8 mouse cellular contexts compared by ENCODE assay signal in genomic region chr3:104713836-104714631, GRCm38 (mm10).
DNase-seq lines count a peak whose midpoint lies in the region; ATAC-seq and TF ChIP-seq lines count a peak whose summit lies in the region.

No protein-coding gene starts in this region.

- no peak for TF ChIP-seq EP300 in liver, embryonic 14.5 days (IDR thresholded peaks at IDR 0.05; ENCODE audit: low read depth)
- no peak for TF ChIP-seq EP300 in stomach, postnatal 0 days (optimal IDR thresholded peaks at IDR 0.05)

- peak; percentile 75 for ATAC-seq in CD4-positive, CD25-positive, alpha-beta regulatory T cell, adult 4 months
- peak; percentile 57 for ATAC-seq in heart, embryonic 16.5 days (replicated peaks; ENCODE audit: extremely low read depth, insufficient read depth, low FRiP score)
- 0 out of 2 replicates have a peak, but pooled peaks have one; percentile 59 for ATAC-seq in liver, embryonic 14.5 days (ENCODE audit: insufficient read depth)
- peak; percentile 85 for ATAC-seq in neural tube, embryonic 12.5 days (ENCODE audit: low FRiP score, low read depth)
- ATAC-seq in stomach, postnatal 0 days (ENCODE audit: low FRiP score, low TSS enrichment), result peak; percentile 67

- H3K27ac ChIP-seq in forebrain, embryonic 10.5 days, result no peak overlapping the region
- H3K27ac ChIP-seq in heart, embryonic 16.5 days (ENCODE audit: low read length), result no peak overlapping the region
- H3K27ac ChIP-seq in liver, embryonic 14.5 days, result no peak overlapping the region
- no peak overlapping the region for H3K27ac ChIP-seq in neural tube, embryonic 12.5 days
- no peak overlapping the region for H3K27ac ChIP-seq in stomach, postnatal 0 days (replicated peaks)

- peaks cover 6% of the 10 kb centered on the region for H3K4me1 ChIP-seq in forebrain, embryonic 10.5 days
- H3K4me1 ChIP-seq in heart, embryonic 16.5 days (ENCODE audit: control insufficient read depth, insufficient read depth, low read length), result peaks cover 16% of the 10 kb centered on the region
- no peaks in the 10 kb centered on the region; a peak in 1 of 4 replicates for H3K4me1 ChIP-seq in liver, embryonic 14.5 days (replicated peaks; ENCODE audit: control insufficient read depth in 2 of 2, insufficient read depth in 2 of 2, low read length in 1 of 2)
- H3K4me1 ChIP-seq in neural tube, embryonic 12.5 days, result no peaks in the 10 kb centered on the region
- H3K4me1 ChIP-seq in stomach, postnatal 0 days (replicated peaks; ENCODE audit: control insufficient read depth, insufficient read depth), result no peaks in the 10 kb centered on the region

- no peaks in the 10 kb centered on the region; the same call in 1 of the 2 replicates for H3K27me3 ChIP-seq in forebrain, embryonic 10.5 days (ENCODE audit: poor library complexity, severe bottlenecking)
- H3K27me3 ChIP-seq in heart, embryonic 16.5 days (ENCODE audit: control insufficient read depth, insufficient read depth, low read length), result no peaks in the 10 kb centered on the region
- H3K27me3 ChIP-seq in liver, embryonic 14.5 days (ENCODE audit: control insufficient read depth, insufficient read depth, low read length), result no peaks in the 10 kb centered on the region
- no peaks in the 10 kb centered on the region for H3K27me3 ChIP-seq in neural tube, embryonic 12.5 days (replicated peaks)
- H3K27me3 ChIP-seq in stomach, postnatal 0 days (ENCODE audit: control insufficient read depth, insufficient read depth, low read length), result no peaks in the 10 kb centered on the region

- WGBS in forebrain, embryonic 10.5 days, result 33% methylated on average over 8 of the region's 8 CpGs
- 22% methylated on average over 8 of the region's 8 CpGs for WGBS in heart, embryonic 16.5 days
- 20% methylated on average over 8 of the region's 8 CpGs for WGBS in liver, embryonic 14.5 days (ENCODE audit: insufficient replicate concordance)
- WGBS in neural tube, embryonic 12.5 days, result 26% methylated on average over 8 of the region's 8 CpGs
- 22% methylated on average over 8 of the region's 8 CpGs for WGBS in stomach, postnatal 0 days

- peak overlapping the region; percentile 26 for H3K4me3 ChIP-seq in forebrain, embryonic 10.5 days
- peak overlapping the region; percentile 21 for H3K4me3 ChIP-seq in heart, embryonic 16.5 days (ENCODE audit: low read length)
- peak overlapping the region; percentile 6 to 9; a peak in 3 of 4 replicates for H3K4me3 ChIP-seq in liver, embryonic 14.5 days (ENCODE audit: insufficient read depth in 1 of 2, low read depth in 2 of 2, low read length in 2 of 2)
- H3K4me3 ChIP-seq in neural tube, embryonic 12.5 days, result no peak overlapping the region
- peak overlapping the region; percentile 10; the same call in 1 of the 2 replicates for H3K4me3 ChIP-seq in stomach, postnatal 0 days (ENCODE audit: low read depth, low read length)

- no peaks in the 10 kb centered on the region for H3K36me3 ChIP-seq in forebrain, embryonic 10.5 days (replicated peaks)
- no peaks in the 10 kb centered on the region for H3K36me3 ChIP-seq in heart, embryonic 16.5 days (ENCODE audit: control insufficient read depth, insufficient read depth)
- H3K36me3 ChIP-seq in liver, embryonic 14.5 days (replicated peaks; ENCODE audit: control insufficient read depth, insufficient read depth, low read depth), result no peaks in the 10 kb centered on the region
- H3K36me3 ChIP-seq in neural tube, embryonic 12.5 days, result no peaks in the 10 kb centered on the region
- no peaks in the 10 kb centered on the region for H3K36me3 ChIP-seq in stomach, postnatal 0 days (ENCODE audit: control insufficient read depth, insufficient read depth, low read length)

- H3K4me2 ChIP-seq in heart, embryonic 16.5 days (ENCODE audit: low read depth, low read length), result peak overlapping the region; percentile 62
- H3K4me2 ChIP-seq in liver, embryonic 14.5 days (ENCODE audit: low read depth), result peak overlapping the region; percentile 57
- H3K4me2 ChIP-seq in neural tube, embryonic 12.5 days (replicated peaks), result peak overlapping the region; percentile 45
- H3K4me2 ChIP-seq in stomach, postnatal 0 days (replicated peaks; ENCODE audit: low read depth), result peak overlapping the region; percentile 46

- H3K9ac ChIP-seq in heart, embryonic 16.5 days (ENCODE audit: low read length), result peak overlapping the region; percentile 2; the same call in 1 of the 2 replicates
- H3K9ac ChIP-seq in liver, embryonic 14.5 days (replicated peaks), result no peak overlapping the region
- no peak overlapping the region; the same call in 1 of the 2 replicates for H3K9ac ChIP-seq in neural tube, embryonic 12.5 days
- peak overlapping the region; percentile 18; the same call in 1 of the 2 replicates for H3K9ac ChIP-seq in stomach, postnatal 0 days (ENCODE audit: low read length)

- peak; percentile 98 for TF ChIP-seq CTCF in liver, embryonic 14.5 days (IDR thresholded peaks at IDR 0.05; ENCODE audit: low read depth)
- peak; percentile 98 for TF ChIP-seq CTCF in stomach, postnatal 0 days (IDR thresholded peaks at IDR 0.05; ENCODE audit: low read depth)

- H3K9me3 ChIP-seq in forebrain, embryonic 10.5 days, result no peaks in the 10 kb centered on the region
- no peaks in the 10 kb centered on the region for H3K9me3 ChIP-seq in heart, embryonic 16.5 days (replicated peaks; ENCODE audit: control insufficient read depth, low read length)
- no peaks in the 10 kb centered on the region for H3K9me3 ChIP-seq in liver, embryonic 14.5 days (ENCODE audit: control insufficient read depth, low read length)
- H3K9me3 ChIP-seq in neural tube, embryonic 12.5 days, result no peaks in the 10 kb centered on the region
- H3K9me3 ChIP-seq in stomach, postnatal 0 days (ENCODE audit: control insufficient read depth, low read length), result no peaks in the 10 kb centered on the region

- peak; percentile 56 for DNase-seq in c-Kit-negative CD71-positive TER-119-positive erythroid progenitor cells, embryonic 14.5 days (ENCODE audit: low read depth, low spot score)
- peak; percentile 79 for DNase-seq in forebrain, embryonic 10.5 days (ENCODE audit: extremely low spot score, low spot score)
- DNase-seq in kidney, postnatal 25 days, result peak; percentile 69 to 70
- peak; percentile 41 to 50 (median 50) for DNase-seq in liver, embryonic 14.5 days (ENCODE audit: low read depth in 3 of 3, low spot score in 3 of 3)
- DNase-seq in stomach, postnatal 0 days (ENCODE audit: low spot score), result peak; percentile 76

Comparison
In these comparisons a context has a peak if more than half of its experiments do, and no peak if none do; other contexts are left out.
1. H3K9ac ChIP-seq: peak in heart, embryonic 16.5 days (single experiment) and stomach, postnatal 0 days (single experiment); none in liver, embryonic 14.5 days (single experiment) and neural tube, embryonic 12.5 days (single experiment).
2. Peak in every context shown above with its lines, with median percentiles within 50 percentile points of each other: ATAC-seq, DNase-seq and H3K4me2 ChIP-seq.